Mouse (Mus musculus): ENCODE results near the gene Abhd16a.

- TF ChIP-seq CTCF (IDR thresholded peaks at IDR 0.05; ENCODE audit: extremely low read depth, insufficient read depth, insufficient read length, insufficient replicate concordance): no peak
- no peak for TF ChIP-seq POLR2A (IDR thresholded peaks at IDR 0.05; ENCODE audit: low read depth, low read length)
Observed at GRCm38 (mm10) chr17:35061299-35061698, 27.8 kb upstream of the Abhd16a start.
